Mouse (Mus musculus) spleen, adult 2 months (tissue): ENCODE measurements around the gene Nepro. TPM values are rescaled to one million over a fixed set of nuclear protein-coding genes. Genes with fewer than 3 reads are reported as not detected.

Source experiments
- DNase-seq, 2 experiments: peaks; one replicate each; pipeline versions ENCODE4 v3.0.0 to v3.0.0-alpha.2; 2012 to 2021; ENCODE audit warnings: low spot score in 2 of 2, low read depth in 1 of 2
- H3K27ac ChIP-seq: fragments of 200-500 bp; 2 replicates; pipeline ENCODE4 v1.5.1; 2012; ENCODE audit warnings: low read length, inconsistent platforms; ENCODE audit not compliant: insufficient read depth
- H3K27me3 ChIP-seq: fragments of 200-500 bp; 2 replicates; pipeline ENCODE4 v1.6.1; 2012; ENCODE audit warnings: mild to moderate bottlenecking, moderate library complexity, low read length, inconsistent platforms; ENCODE audit not compliant: control insufficient read depth, insufficient read depth
- H3K36me3 ChIP-seq: fragments of 200-500 bp; 2 replicates; pipeline ENCODE4 v1.6.1; 2012; ENCODE audit warnings: mild to moderate bottlenecking, low read length, inconsistent platforms; ENCODE audit not compliant: control insufficient read depth, insufficient read depth
- H3K4me1 ChIP-seq: fragments of 200-500 bp; 2 replicates; pipeline ENCODE4 v1.6.1; 2011; ENCODE audit warnings: inconsistent platforms; ENCODE audit not compliant: control insufficient read depth, insufficient read depth, insufficient read length
- H3K4me3 ChIP-seq: fragments of 200-500 bp; 2 replicates; pipeline ENCODE4 v1.5.1; 2011; ENCODE audit warnings: mild to moderate bottlenecking, inconsistent platforms; ENCODE audit not compliant: insufficient read depth, insufficient read length; ENCODE audit errors: extremely low read depth
- CTCF ChIP-seq: fragments of 200-500 bp; IDR thresholded peaks from 2 replicates; pipeline ENCODE4 v1.5.1; 2011; ENCODE audit warnings: mild to moderate bottlenecking, inconsistent platforms; ENCODE audit not compliant: insufficient read depth, insufficient read length, insufficient replicate concordance; ENCODE audit errors: extremely low read depth
- POLR2A ChIP-seq: fragments of 200-500 bp; IDR thresholded peaks from 2 replicates; pipeline ENCODE4 v1.6.1; 2011; ENCODE audit warnings: low read depth, low read length, inconsistent platforms
- whole genome bisulfite sequencing: fragments of 180-500 bp; shearing (Covaris S2); methylation state at CpG from one replicate; pipeline ENCODE4 v1.1.7; 2018; 5-methylcytosine and 5-hydroxymethylcytosine counted together
- polyA plus RNA-seq: library from polyadenylated mRNA; depleted of rRNA; stranded (reverse); fragments of >200 nt; gene quantifications from 2 replicates; pipeline ENCODE4 v1.2.3, GENCODE M21; 2012

Gene Nepro
- polyA plus RNA-seq, 1 experiment, result 2.2 TPM

DNA sequence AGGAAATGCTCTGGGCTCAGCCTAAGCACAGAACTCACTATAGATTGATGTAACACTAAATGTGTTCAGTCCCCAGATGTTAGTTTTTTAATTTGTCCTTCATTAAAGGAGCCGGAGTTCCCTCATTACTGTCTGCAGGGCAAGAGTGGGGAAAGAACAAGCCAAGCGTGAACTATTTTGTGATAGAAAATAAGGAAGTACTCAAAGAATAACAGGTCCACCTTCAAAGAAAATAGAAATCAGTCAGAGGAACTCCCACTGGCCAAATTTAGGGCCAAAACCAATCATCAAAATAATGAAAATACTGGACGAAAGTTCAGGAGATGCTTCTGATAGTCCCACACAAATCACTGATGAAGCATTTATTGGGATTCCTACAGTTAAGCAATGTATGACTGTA is 22.9 kb upstream of the Nepro start:
- no peak overlapping the region for H3K27ac ChIP-seq
- DNase-seq, result no peak
- no peak overlapping the region for H3K4me3 ChIP-seq
- H3K4me1 ChIP-seq, result no peaks in the 10 kb centered on the region
- H3K36me3 ChIP-seq, result no peaks in the 10 kb centered on the region
- WGBS, result 75% methylated on average over 3 of the region's 3 CpGs
- no peak for TF ChIP-seq POLR2A
- no peak for TF ChIP-seq CTCF
- H3K27me3 ChIP-seq, result no peaks in the 10 kb centered on the region

DNA sequence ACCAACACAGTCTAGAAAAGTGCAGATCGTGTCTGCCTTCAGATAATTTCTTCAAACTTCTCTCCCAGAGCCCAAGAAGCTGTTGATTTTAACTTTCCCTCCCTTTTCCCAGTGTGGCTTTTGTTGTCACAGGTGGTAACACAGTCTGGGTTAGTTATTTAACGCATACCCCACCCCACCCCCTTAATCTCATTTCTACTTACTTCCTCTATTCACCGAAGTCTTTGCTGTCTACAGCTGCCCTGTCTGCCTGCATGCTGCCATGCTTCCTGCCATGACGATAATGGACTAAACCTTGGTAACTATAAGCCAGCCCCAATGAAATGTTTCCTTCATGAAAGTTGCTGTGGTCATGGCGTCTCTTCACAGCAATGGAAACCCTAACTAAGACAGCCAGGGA is 21.8 kb upstream of the Nepro start:
- Histone ChIP-seq H3K4me1 (no peaks in the 10 kb centered on the region), H3K27me3 (no peaks in the 10 kb centered on the region), H3K4me3 (no peak overlapping the region), H3K27ac (no peak overlapping the region), H3K36me3 (no peaks in the 10 kb centered on the region)
- WGBS, result 12% methylated on average over 5 of the region's 5 CpGs
- TF ChIP-seq POLR2A, result no peak
- no peak for TF ChIP-seq CTCF
- DNase-seq, result no peak

DNA sequence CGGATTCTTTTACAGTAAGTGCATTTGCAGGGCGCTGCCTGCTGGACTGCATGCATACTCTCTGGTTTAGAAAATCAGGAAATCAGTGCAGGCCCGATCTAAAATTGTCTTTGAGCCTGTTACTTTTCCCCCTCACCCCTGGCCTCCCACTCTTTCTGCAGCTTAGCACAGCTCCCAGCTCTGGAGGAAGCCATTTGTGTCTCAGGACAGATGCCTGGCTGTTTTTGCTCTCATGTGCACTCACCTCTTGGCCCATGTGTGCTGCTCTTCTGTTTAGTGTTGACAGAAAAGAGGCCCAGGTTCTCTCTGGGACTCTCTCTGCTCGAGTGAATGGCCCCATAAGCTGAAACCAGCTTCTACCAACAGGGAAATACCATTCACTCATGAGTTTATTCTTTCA is 20.6 kb upstream of the Nepro start:
- Histone ChIP-seq H3K36me3 (no peaks in the 10 kb centered on the region), H3K4me1 (no peaks in the 10 kb centered on the region), H3K27ac (no peak overlapping the region), H3K27me3 (no peaks in the 10 kb centered on the region), H3K4me3 (no peak overlapping the region)
- DNase-seq, result no peak
- 70% methylated on average over 4 of the region's 4 CpGs for WGBS
- TF ChIP-seq POLR2A (no peak), CTCF (no peak)

DNA sequence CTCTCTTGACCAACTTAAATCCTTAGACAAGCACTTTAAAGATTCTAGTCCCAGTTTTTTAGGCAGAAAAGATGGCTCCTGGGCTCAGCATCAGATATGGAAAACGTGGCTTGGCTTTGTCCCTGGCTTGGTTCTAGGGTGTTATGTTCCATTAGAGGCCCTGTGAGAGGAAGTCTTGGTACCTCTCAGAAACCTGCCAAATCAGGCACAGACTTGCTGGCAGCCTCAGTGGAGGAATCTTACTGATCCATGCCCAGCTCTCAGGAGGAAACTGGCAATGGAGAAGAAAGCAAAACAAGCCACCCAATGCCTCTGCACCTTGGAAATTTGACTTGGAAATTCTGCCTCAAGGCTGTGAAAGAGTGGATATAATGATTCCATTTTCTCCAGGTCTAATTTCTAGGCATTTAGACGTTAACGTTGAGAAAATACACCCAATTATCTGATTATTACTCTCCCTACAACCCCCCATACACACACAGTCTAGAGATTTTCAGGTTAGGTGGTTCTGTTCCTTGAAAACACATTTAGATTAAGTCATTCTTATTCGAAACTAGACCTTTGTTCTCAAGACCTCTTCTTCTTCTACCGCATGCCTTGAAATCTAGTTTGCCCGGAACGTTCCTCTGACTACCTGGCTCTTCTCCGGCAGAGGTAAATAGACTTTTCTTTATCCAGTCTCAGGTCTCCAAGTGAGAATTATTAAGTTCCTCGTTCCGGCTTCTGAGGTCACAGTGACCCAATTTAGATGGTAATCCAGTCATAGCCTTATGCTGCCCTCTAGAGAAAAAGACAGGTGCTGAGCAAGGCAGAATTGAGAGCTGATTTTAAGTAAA is 7.6 kb upstream of the Nepro start:
- no peak for DNase-seq
- H3K27ac ChIP-seq, result no peak overlapping the region
- H3K36me3 ChIP-seq, result peaks cover 4% of the 10 kb centered on the region; the same call in 1 of the 2 replicates
- no peak for TF ChIP-seq CTCF
- TF ChIP-seq POLR2A, result no peak
- H3K4me1 ChIP-seq, result no peaks in the 10 kb centered on the region
- WGBS, result 36% methylated on average over 10 of the region's 10 CpGs
- no peak overlapping the region for H3K4me3 ChIP-seq
- H3K27me3 ChIP-seq, result no peaks in the 10 kb centered on the region

DNA sequence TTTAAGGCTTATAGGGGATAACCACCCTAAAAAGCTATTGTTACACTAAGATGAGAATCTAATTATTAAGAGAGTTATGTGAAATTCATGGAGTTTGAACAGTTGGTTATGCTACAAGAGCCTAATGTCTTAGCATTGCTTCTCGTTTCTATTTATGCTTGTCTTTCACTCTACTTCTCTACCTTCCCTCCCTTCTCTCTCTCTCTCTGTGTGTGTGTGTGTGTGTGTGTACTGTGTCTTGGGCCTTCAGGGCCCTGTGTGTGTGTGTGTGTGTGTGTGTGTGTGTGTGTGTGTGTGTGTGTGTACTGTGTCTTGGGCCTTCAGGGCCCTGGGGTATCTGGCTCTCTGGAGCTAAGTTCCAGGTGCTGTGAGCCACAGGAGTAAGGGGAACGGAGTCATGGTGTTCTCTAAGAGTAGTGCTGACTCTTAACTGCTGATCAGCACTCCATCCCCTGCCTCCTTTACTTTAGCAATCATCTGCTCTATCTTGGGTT is 6.9 kb upstream of the Nepro start:
- WGBS, result 81% methylated on average over 2 of the region's 2 CpGs
- Histone ChIP-seq H3K27ac (no peak overlapping the region), H3K4me3 (no peak overlapping the region), H3K36me3 (peaks cover 4% of the 10 kb centered on the region; the same call in 1 of the 2 replicates), H3K27me3 (no peaks in the 10 kb centered on the region), H3K4me1 (no peaks in the 10 kb centered on the region)
- DNase-seq, result no peak
- no peak for TF ChIP-seq POLR2A
- TF ChIP-seq CTCF, result no peak

DNA sequence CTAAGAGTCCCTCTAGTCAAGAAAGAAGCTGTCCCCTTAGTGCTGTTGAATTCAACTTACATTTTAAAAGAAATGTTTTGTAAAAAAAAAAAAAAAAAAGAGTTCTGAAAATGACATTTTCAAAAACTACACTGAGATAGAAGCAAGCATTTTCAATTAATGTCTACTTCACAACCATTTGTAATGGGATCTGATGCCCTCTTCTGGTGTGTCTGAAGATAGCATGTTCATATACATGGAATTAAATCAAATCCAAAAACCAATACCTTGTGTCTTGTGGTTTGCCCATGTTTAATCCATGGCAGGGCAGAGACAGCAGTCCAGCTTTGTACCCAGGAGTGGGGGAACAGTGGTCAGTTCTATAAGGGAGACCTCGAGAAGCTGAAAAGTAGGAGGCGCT is 6.3 kb upstream of the Nepro start:
- H3K27ac ChIP-seq, result no peak overlapping the region
- no peaks in the 10 kb centered on the region for H3K27me3 ChIP-seq
- H3K36me3 ChIP-seq, result peaks cover 4% of the 10 kb centered on the region; the same call in 1 of the 2 replicates
- H3K4me3 ChIP-seq, result no peak overlapping the region
- no peak for TF ChIP-seq CTCF
- TF ChIP-seq POLR2A, result no peak
- no peaks in the 10 kb centered on the region for H3K4me1 ChIP-seq
- DNase-seq, result no peak
- 77% methylated on average over 2 of the region's 2 CpGs for WGBS

DNA sequence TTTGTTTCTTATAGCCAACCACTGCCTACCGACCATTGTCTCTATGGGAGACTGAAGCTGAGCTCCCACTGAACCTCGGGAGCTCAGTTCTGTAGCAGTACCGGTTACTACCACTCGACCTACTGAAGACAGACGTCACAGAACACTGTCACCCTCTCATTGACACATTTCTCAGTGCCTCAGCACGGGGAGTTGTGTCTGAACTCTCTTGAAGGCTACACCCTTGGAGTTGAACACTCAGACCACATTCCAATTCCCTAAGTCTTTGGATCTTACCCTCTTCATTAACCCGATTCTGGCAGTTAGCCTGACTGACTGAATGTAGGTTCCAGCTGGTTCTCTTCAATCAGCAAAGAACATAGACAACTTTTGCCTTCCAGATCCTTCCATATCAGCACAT is 4.8 kb upstream of the Nepro start:
- Histone ChIP-seq H3K27ac (no peak overlapping the region), H3K4me3 (no peak overlapping the region), H3K36me3 (peaks cover 4% of the 10 kb centered on the region; the same call in 1 of the 2 replicates), H3K27me3 (no peaks in the 10 kb centered on the region), H3K4me1 (peaks cover 3% of the 10 kb centered on the region; the same call in 1 of the 2 replicates)
- no peak for DNase-seq
- TF ChIP-seq CTCF, result no peak
- TF ChIP-seq POLR2A, result no peak
- 85% methylated on average over 7 of the region's 7 CpGs for WGBS
